Mouse (Mus musculus) erythroblast, embryonic 14.5 days (primary cell): Measurements from ENCODE around the gene Cse1l.

ENCODE experiments used
- GATA1 ChIP-seq: IDR thresholded peaks from 2 replicates; pipeline ENCODE4 v1.6.1; 2012; ENCODE audit warnings: low read length, inconsistent platforms, mixed read lengths
- TAL1 ChIP-seq: IDR thresholded peaks from 3 replicates; pipeline ENCODE4 v1.6.1; 2012; ENCODE audit warnings: low read length, inconsistent platforms, mixed read lengths

- TF ChIP-seq GATA1 (no peak), TAL1 (no peak)
Observed at GRCm38 (mm10) chr2:166976356-166976755, 70.5 kb downstream of the Cse1l start.
